Mouse (Mus musculus) neural tube, embryonic 12.5 days (tissue): Measurements from ENCODE around the gene Tceal8. TPM values are rescaled to one million over a fixed set of nuclear protein-coding genes. Genes with fewer than 3 reads are reported as not detected.
"Not testable (repeated sequence)": the region's sequence is repeated elsewhere in the genome, so short reads cannot be mapped to it uniquely, and the experiment has no call there.

Source experiments
- ATAC-seq: fragments of 200-750 bp; cut with Nextera tagmentation; 2 replicates; pipeline ENCODE4 v1.8.0; 2017; ENCODE audit warnings: low read depth, mild to moderate bottlenecking, moderate TSS enrichment, moderate library complexity; ENCODE audit not compliant: low FRiP score
- H3K27ac ChIP-seq: fragments of 300-500 bp; sonication (generic); 2 replicates; pipeline ENCODE4 v1.5.1; 2016
- H3K27me3 ChIP-seq: fragments of 300-500 bp; sonication (generic); replicated peaks from 2 replicates; pipeline ENCODE4 v1.6.1; 2016; ENCODE audit warnings: mild to moderate bottlenecking
- H3K36me3 ChIP-seq: fragments of 300-500 bp; sonication (generic); 2 replicates; pipeline ENCODE4 v1.6.1; 2016; ENCODE audit warnings: mild to moderate bottlenecking
- H3K4me1 ChIP-seq: fragments of 300-500 bp; sonication (generic); 2 replicates; pipeline ENCODE4 v1.6.1; 2016
- H3K4me2 ChIP-seq: fragments of 300-500 bp; sonication (generic); replicated peaks from 2 replicates; pipeline ENCODE4 v1.6.1; 2016; ENCODE audit warnings: mild to moderate bottlenecking
- H3K4me3 ChIP-seq: fragments of 300-500 bp; sonication (generic); 2 replicates; pipeline ENCODE4 v1.5.1; 2016
- H3K9ac ChIP-seq: fragments of 300-500 bp; sonication (generic); 2 replicates; pipeline ENCODE4 v1.6.1; 2016; ENCODE audit warnings: mild to moderate bottlenecking
- H3K9me3 ChIP-seq: fragments of 300-500 bp; sonication (generic); 2 replicates; pipeline ENCODE4 v1.6.1; 2016; ENCODE audit warnings: mild to moderate bottlenecking
- WGBS: fragments of 180-500 bp; shearing (Covaris S2); methylation state at CpG from one replicate; pipeline ENCODE4 v1.1.7; 2016; 5-methylcytosine and 5-hydroxymethylcytosine counted together
- polyA plus RNA-seq: library from polyadenylated mRNA; unstranded; fragments of >200 nt; fragmentation: Nextera tagmentation; extraction: Ambion mirVana; gene quantifications from 2 replicates; pipeline ENCODE4 v1.2.1, GENCODE M21; 2016

Tceal8 gene
- polyA plus RNA-seq, result 156 and 175 TPM in 2 replicates

DNA sequence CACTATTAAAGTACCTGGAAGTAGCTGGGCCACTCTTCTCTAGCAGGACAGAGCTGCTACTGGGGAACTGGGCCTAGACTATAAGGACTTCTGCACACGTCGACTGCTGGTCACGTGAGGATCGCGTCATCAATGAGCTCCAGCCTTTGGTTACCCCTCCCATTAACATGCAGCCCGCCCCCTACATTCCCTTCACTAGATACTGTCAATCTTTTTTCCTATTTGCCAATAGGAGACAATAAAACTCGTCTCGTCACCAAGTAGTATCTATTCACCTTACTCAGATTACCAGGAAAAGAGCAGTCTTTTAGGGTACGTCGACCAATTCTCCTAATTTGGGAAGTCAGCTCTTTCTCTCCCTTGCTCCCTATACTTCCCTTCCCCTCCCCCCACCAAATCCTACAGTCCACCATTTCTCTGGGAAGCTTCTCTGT lies at the start of gene Tceal8:
Tceal8 (minus strand) TSS at position 225 of the 434 bp plus-strand sequence.
- 19% methylated on average over 10 of the region's 10 CpGs for WGBS
- Histone ChIP-seq H3K4me2 (peak within 1 kb of the TSS; percentile 53), H3K9ac (peak within 1 kb of the TSS; percentile 62), H3K4me3 (peak within 1 kb of the TSS; percentile 48), H3K27ac (peak within 1 kb of the TSS; percentile 16; the same call in 1 of the 2 replicates), H3K27me3 (no peaks in the 10 kb centered on the region), H3K36me3 (no peaks in the 10 kb centered on the region), H3K9me3 (no peaks in the 10 kb centered on the region), H3K4me1 (no peaks in the 10 kb centered on the region)
- ATAC-seq, result peak; percentile 94

- Histone ChIP-seq H3K4me3 (no peak overlapping the region), H3K4me2 (no peak overlapping the region), H3K4me1 (no peaks in the 10 kb centered on the region), H3K36me3 (no peaks in the 10 kb centered on the region), H3K9ac (no peak overlapping the region), H3K9me3 (no peaks in the 10 kb centered on the region), H3K27ac (no peak overlapping the region), H3K27me3 (no peaks in the 10 kb centered on the region)
- WGBS, result 50% methylated on average over 1 of the region's 1 CpGs
- no peak for ATAC-seq
Measured at GRCm38 (mm10) chrX:136216303-136216702, 44.2 kb upstream of the Tceal8 start.

DNA sequence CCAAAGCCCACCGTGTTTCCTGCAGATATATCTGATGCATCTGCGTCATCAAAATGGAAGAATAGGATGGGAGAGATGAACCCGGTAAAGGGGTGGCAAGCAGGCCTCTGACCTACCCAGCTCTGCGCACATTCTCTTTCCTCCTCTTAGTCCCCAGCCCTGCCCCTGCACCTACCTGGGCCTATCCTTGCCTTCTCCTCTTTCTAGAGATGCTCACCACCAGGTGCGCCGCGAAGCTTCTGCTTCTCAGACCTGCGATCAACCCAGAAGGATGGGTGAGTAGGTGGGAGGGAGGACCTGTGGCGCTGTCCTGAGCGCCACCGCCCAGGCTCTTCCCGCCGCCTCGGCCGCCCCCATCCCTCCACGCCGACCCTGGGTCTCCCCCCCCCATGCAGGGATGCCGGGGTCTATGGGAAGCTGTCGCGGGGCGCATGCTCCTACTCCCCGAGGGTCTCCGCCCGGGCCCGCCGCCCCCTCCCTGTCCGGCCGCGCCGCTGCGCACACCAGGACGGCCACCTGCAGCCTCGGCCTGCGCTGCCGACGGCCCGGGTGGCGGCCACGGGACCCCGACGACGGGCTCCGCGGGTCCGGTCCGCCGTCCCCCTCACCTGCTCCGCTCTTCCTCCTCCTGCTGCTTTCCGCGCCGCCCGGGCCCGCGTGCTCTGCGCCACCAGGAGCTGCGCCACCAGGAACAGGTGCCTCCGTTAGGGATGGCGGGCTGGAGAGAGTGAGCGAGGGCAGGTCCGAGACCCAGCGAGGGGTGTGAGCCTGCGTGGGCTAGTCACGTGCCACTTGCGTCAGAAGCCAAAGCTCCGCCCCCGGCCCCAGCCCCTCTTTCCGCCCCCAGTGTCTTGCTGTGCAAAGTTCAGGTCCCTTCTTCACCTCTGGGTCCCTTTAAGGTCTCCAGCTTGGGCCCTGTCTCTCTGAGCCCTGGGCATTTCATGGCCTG lies 42.9 kb upstream of the Tceal8 start, which contains the start of the genes Tceal7 and Bex1:
Tceal7 (plus strand) TSS at position 51 of the 949 bp plus-strand sequence.
Bex1 (minus strand) TSS at position 785 of the 949 bp plus-strand sequence.
- ATAC-seq, result peak; percentile 90
- H3K27ac ChIP-seq, H3K4me1 ChIP-seq, H3K36me3 ChIP-seq, H3K9me3 ChIP-seq, H3K27me3 ChIP-seq: not testable (repeated sequence)
- 22% methylated on average over 16 of the region's 67 CpGs for WGBS
- Histone ChIP-seq H3K9ac (0 out of 2 replicates have a peak within 1 kb of the TSS, but pooled peaks have one; percentile 29), H3K4me2 (peak within 1 kb of the TSS; percentile 53), H3K4me3 (peak within 1 kb of the TSS; percentile 41)

GRCm38 (mm10) chrX:136213396-136213795 lies 41.3 kb upstream of the Tceal8 start:
- H3K27ac ChIP-seq, result no peak overlapping the region
- H3K9me3 ChIP-seq, result no peaks in the 10 kb centered on the region
- 88% methylated on average over 2 of the region's 2 CpGs for WGBS
- H3K27me3 ChIP-seq, result no peaks in the 10 kb centered on the region
- no peak overlapping the region for H3K9ac ChIP-seq
- no peaks in the 10 kb centered on the region for H3K36me3 ChIP-seq
- H3K4me2 ChIP-seq, result no peak overlapping the region
- no peak overlapping the region for H3K4me3 ChIP-seq
- ATAC-seq, result no peak
- no peaks in the 10 kb centered on the region for H3K4me1 ChIP-seq

DNA sequence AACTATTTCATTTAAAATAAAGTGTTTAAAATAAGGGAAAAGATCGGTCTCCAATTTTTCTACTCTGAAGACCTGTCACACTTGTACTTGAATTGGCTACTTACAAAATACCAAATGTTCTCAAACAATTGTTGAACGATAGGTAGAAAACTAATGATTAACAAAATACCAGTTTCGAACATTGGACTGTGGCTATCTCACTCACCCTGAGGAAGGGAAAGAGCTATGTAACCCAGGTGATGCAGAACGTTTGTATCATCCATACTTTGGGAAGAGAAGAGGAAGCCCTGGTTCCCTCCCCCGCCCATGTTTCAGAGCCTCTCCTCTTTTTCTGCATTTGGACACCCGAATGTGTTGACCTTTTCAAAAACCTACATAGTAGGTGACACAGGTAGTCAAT lies 32.3 kb upstream of the Tceal8 start:
- no peaks in the 10 kb centered on the region for H3K36me3 ChIP-seq
- H3K27me3 ChIP-seq, result no peaks in the 10 kb centered on the region
- H3K4me3 ChIP-seq, result no peak overlapping the region
- H3K9me3 ChIP-seq, result no peaks in the 10 kb centered on the region
- no peak overlapping the region for H3K9ac ChIP-seq
- no peak overlapping the region for H3K27ac ChIP-seq
- no peak for ATAC-seq
- H3K4me2 ChIP-seq, result no peak overlapping the region
- H3K4me1 ChIP-seq, result no peaks in the 10 kb centered on the region
- 81% methylated on average over 6 of the region's 6 CpGs for WGBS

DNA sequence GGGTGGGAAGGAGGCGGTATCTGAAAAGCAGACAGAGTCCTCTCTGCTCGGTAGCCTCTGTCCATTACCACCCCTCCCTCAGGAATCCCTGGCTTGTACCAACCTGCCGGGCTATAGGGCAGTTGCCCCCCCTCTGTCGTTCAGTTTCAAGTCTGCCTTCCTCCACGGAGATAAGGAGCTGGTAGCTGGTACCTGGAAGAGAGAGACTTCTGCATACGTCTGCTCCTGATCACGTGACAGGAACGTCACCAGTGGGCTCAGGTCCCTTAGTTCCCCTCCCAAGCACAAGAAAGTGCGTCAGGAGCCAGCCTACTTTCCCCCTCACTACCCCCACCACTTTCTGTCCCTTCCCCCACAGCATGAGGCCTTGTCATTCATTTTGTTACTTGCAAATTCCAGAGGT lies 31.5 kb upstream of the Tceal8 start, which contains the start of gene Tceal5:
Tceal5 (minus strand) TSS at position 213 of the 403 bp plus-strand sequence.
- no peaks in the 10 kb centered on the region for H3K4me1 ChIP-seq
- no peaks in the 10 kb centered on the region for H3K36me3 ChIP-seq
- ATAC-seq, result peak; percentile 89
- H3K9me3 ChIP-seq, result no peaks in the 10 kb centered on the region
- H3K4me3 ChIP-seq, result peak within 1 kb of the TSS; percentile 39
- peak within 1 kb of the TSS; percentile 38; the same call in 1 of the 2 replicates for H3K9ac ChIP-seq
- H3K4me2 ChIP-seq, result peak within 1 kb of the TSS; percentile 58
- H3K27me3 ChIP-seq, result no peaks in the 10 kb centered on the region
- WGBS, result 15% methylated on average over 9 of the region's 9 CpGs
- no peak within 1 kb of the TSS for H3K27ac ChIP-seq

- peak; percentile 69 for ATAC-seq
Measured at GRCm38 (mm10) chrX:136203257-136203656, 31.1 kb upstream of the Tceal8 start.

GRCm38 (mm10) chrX:136196873-136197272 lies 24.7 kb upstream of the Tceal8 start:
- 53% methylated on average over 1 of the region's 1 CpGs for WGBS

More at GRCm38 (mm10) chrX:136203257-136203656, 31.1 kb upstream of the Tceal8 start:
- Histone ChIP-seq H3K4me3 (peak overlapping the region; percentile 39), H3K4me1 (no peaks in the 10 kb centered on the region), H3K9me3 (no peaks in the 10 kb centered on the region), H3K27ac (no peak overlapping the region), H3K27me3 (no peaks in the 10 kb centered on the region), H3K4me2 (peak overlapping the region; percentile 58), H3K36me3 (no peaks in the 10 kb centered on the region), H3K9ac (peak overlapping the region; percentile 38; the same call in 1 of the 2 replicates)
- WGBS, result 22% methylated on average over 7 of the region's 7 CpGs

DNA sequence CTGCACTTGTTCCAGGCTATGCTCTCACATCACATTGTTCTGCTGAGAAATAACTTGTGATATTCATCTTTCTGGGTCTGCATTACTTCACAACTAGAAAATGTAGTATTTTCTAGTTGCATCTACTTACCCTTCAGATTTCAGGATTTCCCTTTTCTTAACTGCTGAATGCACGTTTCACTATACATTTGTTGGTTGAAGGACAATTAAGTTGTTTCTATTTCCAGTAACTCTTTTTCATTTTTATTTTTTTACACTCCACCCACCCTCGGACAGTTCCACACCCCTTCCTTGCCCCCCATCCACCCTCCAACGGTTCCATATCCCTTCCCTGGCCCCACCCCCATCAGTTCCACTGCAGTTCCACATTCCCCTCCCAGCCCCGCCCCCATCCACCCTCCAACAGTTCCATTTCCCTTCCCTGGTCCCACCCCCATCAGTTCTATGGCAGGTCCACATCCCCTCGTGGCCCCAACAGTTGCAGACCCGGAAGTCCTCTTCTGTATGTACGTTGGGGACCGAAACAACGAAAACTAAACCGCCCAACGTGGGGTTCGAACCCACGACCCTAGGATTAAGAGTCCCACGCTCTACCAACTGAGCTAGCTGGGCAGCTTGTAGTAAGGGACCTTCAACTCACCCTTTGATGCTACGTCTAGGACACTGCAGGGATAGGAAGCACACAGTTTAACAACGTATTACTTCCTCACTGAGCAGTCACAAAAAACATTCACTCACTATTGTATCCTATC lies 23.2 kb upstream of the Tceal8 start:
- Histone ChIP-seq H3K4me3 (no peak overlapping the region), H3K27ac (no peak overlapping the region), H3K36me3 (no peaks in the 10 kb centered on the region), H3K9me3 (no peaks in the 10 kb centered on the region), H3K27me3 (no peaks in the 10 kb centered on the region), H3K9ac (no peak overlapping the region), H3K4me1 (no peaks in the 10 kb centered on the region), H3K4me2 (no peak overlapping the region)
- ATAC-seq, result no peak
- WGBS, result 82% methylated on average over 15 of the region's 16 CpGs

More at GRCm38 (mm10) chrX:136196873-136197272, 24.7 kb upstream of the Tceal8 start:
- no peak overlapping the region for H3K9ac ChIP-seq
- H3K9me3 ChIP-seq, result no peaks in the 10 kb centered on the region
- no peak overlapping the region for H3K4me2 ChIP-seq
- no peak overlapping the region for H3K27ac ChIP-seq
- H3K4me1 ChIP-seq, result no peaks in the 10 kb centered on the region
- no peak for ATAC-seq
- no peaks in the 10 kb centered on the region for H3K27me3 ChIP-seq
- H3K36me3 ChIP-seq, result no peaks in the 10 kb centered on the region
- no peak overlapping the region for H3K4me3 ChIP-seq

DNA sequence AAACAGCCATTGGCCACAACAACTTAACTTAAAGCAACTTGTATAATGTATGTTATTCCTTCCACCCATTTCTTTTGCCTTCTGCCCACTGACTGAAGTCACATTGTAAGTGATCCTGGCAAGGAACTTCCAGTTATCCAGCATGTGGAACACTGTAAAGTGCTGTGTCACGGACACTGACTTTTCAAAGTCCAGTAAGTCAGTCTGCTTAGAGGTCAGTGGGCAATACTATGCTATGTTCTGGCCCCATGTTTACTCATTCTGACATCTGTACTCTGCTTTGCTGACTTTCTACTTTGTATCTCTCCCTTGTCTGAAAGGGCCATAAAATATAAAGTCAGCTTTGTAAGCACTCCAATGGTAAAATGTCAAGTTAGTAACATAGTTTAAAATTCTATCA lies 11.0 kb upstream of the Tceal8 start:
- H3K27ac ChIP-seq, result no peak overlapping the region
- H3K36me3 ChIP-seq, result no peaks in the 10 kb centered on the region
- no peaks in the 10 kb centered on the region for H3K9me3 ChIP-seq
- no peak for ATAC-seq
- no peak overlapping the region for H3K4me2 ChIP-seq
- no peaks in the 10 kb centered on the region for H3K27me3 ChIP-seq
- 93% methylated on average over 1 of the region's 1 CpGs for WGBS
- H3K9ac ChIP-seq, result no peak overlapping the region
- no peaks in the 10 kb centered on the region for H3K4me1 ChIP-seq
- H3K4me3 ChIP-seq, result no peak overlapping the region

- ATAC-seq, result peak; percentile 48; the same call in 1 of the 2 replicates
- Histone ChIP-seq H3K4me3 (no peak overlapping the region), H3K27me3 (no peaks in the 10 kb centered on the region), H3K36me3 (no peaks in the 10 kb centered on the region), H3K4me2 (no peak overlapping the region), H3K27ac (no peak overlapping the region), H3K4me1 (no peaks in the 10 kb centered on the region), H3K9ac (no peak overlapping the region), H3K9me3 (no peaks in the 10 kb centered on the region)
- 25% methylated on average over 11 of the region's 11 CpGs for WGBS
Measured at GRCm38 (mm10) chrX:136180897-136181553, 8.9 kb upstream of the Tceal8 start.
